Mouse (Mus musculus) megakaryocyte, embryonic 14.5 days (primary cell): ENCODE data around the gene Lin28b. TPM values are rescaled to one million over a fixed set of nuclear protein-coding genes. Genes with fewer than 3 reads are reported as not detected.

Experiments
- H3K27me3 ChIP-seq: replicated peaks from 2 replicates; pipeline ENCODE3; 2012; ENCODE audit warnings: inconsistent platforms
- H3K36me3 ChIP-seq: replicated peaks from 2 replicates; pipeline ENCODE3; 2012; ENCODE audit warnings: low read length, inconsistent platforms, mixed read lengths
- H3K4me1 ChIP-seq: 2 replicates; pipeline ENCODE4 v1.6.1; 2012; ENCODE audit warnings: inconsistent platforms
- H3K4me3 ChIP-seq: replicated peaks from 2 replicates; pipeline ENCODE3; 2012; ENCODE audit warnings: moderate library complexity, mild to moderate bottlenecking, inconsistent platforms
- H3K9me3 ChIP-seq: 2 replicates; pipeline ENCODE4 v1.6.1; 2012; ENCODE audit warnings: inconsistent platforms
- FLI1 ChIP-seq: IDR thresholded peaks from 2 replicates; pipeline ENCODE4 v1.6.1; 2012; ENCODE audit warnings: low read length, inconsistent platforms, mixed read lengths
- GATA1 ChIP-seq: IDR thresholded peaks from 3 replicates; pipeline ENCODE4 v1.6.1; 2012; ENCODE audit warnings: mixed read lengths, low read length, inconsistent platforms, borderline replicate concordance
- polyA plus RNA-seq: library from polyadenylated mRNA; stranded (reverse); fragments of >175 nt; gene quantifications from 2 replicates; pipeline ENCODE4 v1.2.3, GENCODE M21; 2012; ENCODE audit warnings: low replicate concordance; ENCODE audit not compliant: insufficient read depth

The Lin28b gene
- polyA plus RNA-seq, 1 experiment = 0.48 TPM

- TF ChIP-seq GATA1 (no peak), FLI1 (no peak)
- no peaks in the 10 kb centered on the region for H3K27me3 ChIP-seq
- H3K4me3 ChIP-seq = no peak overlapping the region
- no peaks in the 10 kb centered on the region for H3K9me3 ChIP-seq
- H3K4me1 ChIP-seq = peaks cover 32% of the 10 kb centered on the region
- no peaks in the 10 kb centered on the region for H3K36me3 ChIP-seq
Observed at GRCm38 (mm10) chr10:45471321-45471720, 14.9 kb downstream of the Lin28b start.

- Histone ChIP-seq H3K4me3 (peak overlapping the region; percentile 93), H3K36me3 (no peaks in the 10 kb centered on the region), H3K4me1 (peaks cover 34% of the 10 kb centered on the region), H3K9me3 (no peaks in the 10 kb centered on the region), H3K27me3 (no peaks in the 10 kb centered on the region)
- no peak for TF ChIP-seq FLI1
- no peak for TF ChIP-seq GATA1
Observed at GRCm38 (mm10) chr10:45470079-45470739, 16.0 kb downstream of the Lin28b start.

DNA sequence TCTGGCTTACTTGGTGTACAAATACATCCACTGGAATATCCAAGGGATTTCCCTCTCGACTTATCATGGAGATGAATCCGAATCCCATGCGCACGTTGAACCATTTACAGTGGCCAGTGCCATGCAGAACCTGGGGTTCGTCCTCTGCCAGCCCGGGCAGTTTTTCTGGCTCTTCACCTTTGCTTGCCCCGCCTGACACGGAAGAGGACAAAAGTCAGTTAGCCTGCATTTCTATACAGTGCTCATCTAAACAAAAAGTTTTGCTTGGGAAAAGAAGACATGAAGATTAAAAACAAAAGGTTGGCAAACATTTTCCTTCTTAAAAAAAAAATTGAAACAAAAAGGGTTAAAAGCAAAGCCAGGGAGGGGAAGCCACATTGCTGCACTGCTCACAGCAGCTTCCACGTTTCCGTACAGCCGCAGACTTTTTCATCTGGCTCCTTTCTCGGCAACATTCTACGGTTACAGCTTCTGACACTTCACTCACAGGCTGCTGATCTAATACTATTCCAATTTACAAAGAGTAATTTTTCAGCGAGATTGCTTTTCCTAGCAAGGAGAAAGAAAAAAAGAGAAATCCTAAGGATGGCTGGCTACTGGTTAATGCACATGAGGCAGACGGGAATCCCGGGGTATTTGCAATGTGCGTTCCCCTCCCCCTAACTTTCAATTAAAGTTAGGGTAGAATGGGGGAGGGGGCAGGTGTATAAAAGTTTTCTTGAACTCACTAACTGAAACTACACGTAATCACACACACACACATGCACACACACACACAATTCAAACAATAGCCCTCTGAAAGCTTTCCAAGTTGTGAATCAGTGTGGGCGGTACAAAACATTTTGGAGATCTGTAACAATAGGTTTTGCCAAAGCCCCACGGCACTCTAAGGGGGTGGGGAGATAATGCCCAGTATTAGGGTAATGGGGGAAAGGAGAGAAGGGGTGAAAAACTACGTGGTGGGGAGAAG is 16.9 kb downstream of the Lin28b start:
- TF ChIP-seq GATA1 = no peak
- Histone ChIP-seq H3K4me3 (peak overlapping the region; percentile 93), H3K9me3 (no peaks in the 10 kb centered on the region), H3K27me3 (no peaks in the 10 kb centered on the region), H3K4me1 (peaks cover 34% of the 10 kb centered on the region), H3K36me3 (no peaks in the 10 kb centered on the region)

DNA sequence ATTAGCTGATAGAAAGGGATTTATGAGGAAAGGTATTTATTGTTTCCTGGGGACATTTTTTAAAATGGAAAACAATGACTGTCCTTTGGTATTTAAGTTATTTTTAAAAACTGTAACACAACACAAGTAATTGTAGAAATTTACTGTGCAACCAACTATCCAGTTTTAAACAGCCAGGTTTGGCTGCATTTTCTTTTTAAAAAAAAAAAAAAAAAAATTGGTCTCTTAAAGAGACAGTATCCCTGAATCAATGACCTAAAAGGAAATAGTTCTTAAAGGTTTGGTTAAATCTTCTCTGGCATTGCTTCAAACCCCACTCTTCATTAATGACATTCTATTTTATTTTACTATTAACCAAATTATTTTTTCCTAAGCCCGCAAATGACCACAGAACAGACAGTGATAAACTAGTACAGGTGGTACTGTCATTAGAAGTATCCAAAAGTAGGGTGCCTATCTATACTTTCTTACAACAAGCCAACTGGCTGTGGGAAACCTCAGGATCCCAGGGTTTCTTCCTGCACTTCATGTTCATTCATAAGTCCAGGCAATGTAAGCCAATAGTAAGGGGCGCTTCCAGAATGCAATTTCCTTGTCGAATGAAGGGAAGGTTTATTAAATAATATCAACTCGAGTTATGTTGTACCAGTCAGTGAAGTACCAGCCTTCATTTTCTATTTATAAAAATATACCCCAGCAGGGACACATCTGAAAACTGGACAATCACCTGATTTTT is 17.8 kb downstream of the Lin28b start:
- peak overlapping the region; percentile 93 for H3K4me3 ChIP-seq
- H3K4me1 ChIP-seq = peaks cover 34% of the 10 kb centered on the region
- H3K36me3 ChIP-seq = no peaks in the 10 kb centered on the region
- no peak for TF ChIP-seq GATA1
- TF ChIP-seq FLI1 = no peak
- no peaks in the 10 kb centered on the region for H3K27me3 ChIP-seq
- no peaks in the 10 kb centered on the region for H3K9me3 ChIP-seq

DNA sequence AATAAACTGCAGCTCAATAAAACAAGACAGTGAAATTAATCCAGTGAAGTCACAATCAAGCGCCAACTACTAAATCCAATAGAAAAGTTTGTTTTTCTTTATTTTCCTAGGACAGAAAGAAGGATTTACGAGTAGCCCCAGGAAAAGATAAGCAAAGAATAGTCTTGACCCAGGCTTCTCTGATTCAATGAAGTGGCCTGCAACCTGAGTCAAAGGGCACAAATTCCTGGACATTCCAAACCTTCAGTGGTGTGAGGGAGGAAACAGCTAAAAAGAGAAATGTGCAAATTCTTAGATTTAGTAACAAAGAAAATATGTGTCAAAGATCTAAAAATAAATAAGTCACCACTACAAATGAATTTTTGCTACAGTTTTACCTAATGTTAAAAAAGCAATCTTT is 27.6 kb downstream of the Lin28b start:
- Histone ChIP-seq H3K4me3 (no peak overlapping the region), H3K36me3 (peaks cover 2% of the 10 kb centered on the region), H3K27me3 (no peaks in the 10 kb centered on the region), H3K9me3 (no peaks in the 10 kb centered on the region), H3K4me1 (peaks cover 24% of the 10 kb centered on the region)
- no peak for TF ChIP-seq GATA1

GRCm38 (mm10) chr10:45458074-45458473 is 28.1 kb downstream of the Lin28b start:
- Histone ChIP-seq H3K36me3 (peaks cover 2% of the 10 kb centered on the region), H3K9me3 (no peaks in the 10 kb centered on the region), H3K4me3 (no peak overlapping the region), H3K27me3 (no peaks in the 10 kb centered on the region), H3K4me1 (peaks cover 26% of the 10 kb centered on the region)
- TF ChIP-seq FLI1 (no peak), GATA1 (no peak)

GRCm38 (mm10) chr10:45446625-45447024 is 39.6 kb downstream of the Lin28b start:
- TF ChIP-seq FLI1 (no peak), GATA1 (no peak)

DNA sequence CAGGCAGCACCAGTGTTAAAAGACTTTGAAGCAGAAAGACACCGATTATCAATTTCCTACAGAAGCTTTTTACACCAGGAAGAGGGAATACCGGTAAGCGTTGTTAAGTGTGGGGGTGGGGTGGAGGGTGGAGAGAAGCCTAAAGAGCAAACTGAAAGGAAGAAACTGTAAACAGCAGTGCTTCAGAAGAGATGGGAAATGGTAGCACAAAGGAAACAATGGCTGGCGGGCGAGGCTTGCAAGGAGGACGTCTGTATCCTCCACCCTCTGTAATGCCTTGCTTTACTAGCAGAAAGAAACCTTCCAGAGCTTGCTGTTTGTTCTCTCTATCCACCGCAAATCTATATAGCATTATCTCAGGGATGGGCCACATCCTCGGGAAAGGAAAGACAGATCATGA is 40.0 kb downstream of the Lin28b start:
- Histone ChIP-seq H3K4me3 (peak overlapping the region; percentile 91), H3K4me1 (peaks cover 36% of the 10 kb centered on the region), H3K9me3 (no peaks in the 10 kb centered on the region), H3K27me3 (no peaks in the 10 kb centered on the region), H3K36me3 (peaks cover 2% of the 10 kb centered on the region)
- TF ChIP-seq FLI1 (no peak), GATA1 (no peak)

More at GRCm38 (mm10) chr10:45446625-45447024, 39.6 kb downstream of the Lin28b start:
- Histone ChIP-seq H3K36me3 (no peaks in the 10 kb centered on the region), H3K9me3 (no peaks in the 10 kb centered on the region), H3K4me3 (peak overlapping the region; percentile 91), H3K4me1 (peaks cover 37% of the 10 kb centered on the region), H3K27me3 (no peaks in the 10 kb centered on the region)

- H3K4me3 ChIP-seq = no peak overlapping the region
- H3K9me3 ChIP-seq = no peaks in the 10 kb centered on the region
- peaks cover 16% of the 10 kb centered on the region for H3K36me3 ChIP-seq
- no peaks in the 10 kb centered on the region for H3K27me3 ChIP-seq
- TF ChIP-seq GATA1 (no peak), FLI1 (no peak)
- no peaks in the 10 kb centered on the region; the same call in 1 of the 2 replicates for H3K4me1 ChIP-seq
Observed at GRCm38 (mm10) chr10:45422372-45422771, 63.8 kb downstream of the Lin28b start.
